Mouse (Mus musculus) MEL (cell line): ENCODE data around the gene Ghrl.

Experiments used
- CTCF ChIP-seq, 3 experiments: IDR thresholded peaks in 2 of 3; conservative IDR thresholded peaks in 1 of 3; 2 replicates each; pipeline ENCODE4 v1.5.1; 2011 to 2012; ENCODE audit warnings: low read length in 3 of 3, low read depth in 2 of 3, mild to moderate bottlenecking in 2 of 3, improper control_type of control experiment in 1 of 3, inconsistent platforms in 1 of 3, mixed read lengths in 1 of 3, moderate library complexity in 1 of 3; ENCODE audit not compliant: control insufficient read depth in 1 of 3, insufficient read depth in 1 of 3, poor library complexity in 1 of 3, severe bottlenecking in 1 of 3
- MAX ChIP-seq: IDR thresholded peaks from 2 replicates; pipeline ENCODE4 v1.6.1; 2011; ENCODE audit warnings: low read length, improper control_type of control experiment
- ZKSCAN1 ChIP-seq: IDR thresholded peaks from 2 replicates; pipeline ENCODE4 v1.6.1; 2012; ENCODE audit warnings: low read depth, mild to moderate bottlenecking, inconsistent platforms, low read length, improper control_type of control experiment, moderate library complexity

DNA sequence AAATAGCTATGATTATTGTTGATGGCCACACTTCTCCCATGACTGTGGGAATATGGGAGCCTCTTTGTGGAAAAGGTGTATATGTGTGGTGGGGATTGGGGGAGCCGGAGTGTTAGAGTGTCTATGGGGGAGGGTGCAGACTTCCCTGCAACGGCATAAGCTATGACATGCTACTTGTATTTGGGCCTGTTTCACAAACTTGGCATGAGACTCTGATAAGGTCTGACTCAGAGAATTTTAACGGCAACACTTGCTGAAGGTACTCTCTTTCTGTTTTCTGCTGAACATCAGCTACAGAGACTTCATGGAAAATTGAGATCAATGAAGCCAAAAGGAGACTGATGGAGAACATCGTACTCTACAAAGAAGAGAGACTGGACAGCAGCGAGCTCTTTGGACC is 26.3 kb downstream of the Ghrl start:
- TF ChIP-seq ZKSCAN1, result no peak
- TF ChIP-seq CTCF (IDR thresholded peaks at IDR 0.05 in 2 of 3, conservative IDR thresholded peaks at IDR 0.05 in 1 of 3; ENCODE audit: control insufficient read depth in 1 of 3, insufficient read depth in 1 of 3, low read depth in 2 of 3, low read length in 3 of 3, poor library complexity in 1 of 3, severe bottlenecking in 1 of 3), result no peak
- peak; percentile 42; the same call in 1 of the 2 replicates for TF ChIP-seq MAX
